Mouse (Mus musculus): ENCODE measurements around the gene Slirp.

GRCm38 (mm10) chr12:87418921-87419320 lies 24.8 kb upstream of the Slirp start:
- TF ChIP-seq GATA1 (IDR thresholded peaks at IDR 0.05; ENCODE audit: low read length): no peak
- no peak for TF ChIP-seq TAL1 (IDR thresholded peaks at IDR 0.05; ENCODE audit: low read length)
